Mouse (Mus musculus): ENCODE measurements at regions not wholly inside any gene's neighbourhood (a gene's known extent, or its start where the extent isn't known, plus 50 kb on each side); places are given as distances from the start of the nearest gene placed in this dataset.

DNA sequence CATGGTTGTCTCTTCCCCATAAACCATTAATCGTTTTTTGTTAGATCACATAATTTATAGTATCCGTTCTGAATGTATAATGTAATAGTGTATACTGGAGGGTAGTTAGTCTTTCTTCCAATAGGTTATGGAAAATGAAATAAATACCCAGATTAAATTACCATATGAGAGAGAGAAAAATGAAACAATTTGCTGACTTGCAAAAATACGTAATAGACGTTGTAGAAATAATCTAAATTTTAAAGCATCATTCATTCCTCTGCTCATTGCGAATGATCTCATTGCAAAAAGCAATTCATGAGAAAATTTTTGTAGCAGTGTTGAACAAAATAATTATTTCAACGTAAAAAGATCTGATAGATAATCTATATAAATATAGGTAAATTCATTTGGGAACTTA, 185.2 kb upstream of the Sp4 start:
- no peak overlapping the region for H3K9ac ChIP-seq (ENCODE audit: control insufficient read depth, low read depth, low read length, poor library complexity, severe bottlenecking)
- no peak for DNase-seq (ENCODE audit: low read depth, low spot score)
- H3K27me3 ChIP-seq (ENCODE audit: control insufficient read depth in 1 of 2, insufficient read depth in 2 of 2, low read length in 2 of 2) = no peaks in the 10 kb centered on the region
- no peaks in the 10 kb centered on the region for H3K4me1 ChIP-seq (ENCODE audit: control insufficient read depth in 1 of 2, insufficient read depth in 2 of 2, low read length in 2 of 2)
- H3K79me2 ChIP-seq (ENCODE audit: control insufficient read depth, insufficient read depth, low read length, poor library complexity) = no peaks in the 10 kb centered on the region
- no peaks in the 10 kb centered on the region for H3K36me3 ChIP-seq (ENCODE audit: control insufficient read depth in 1 of 2, insufficient read depth in 2 of 2, low read length in 2 of 2)
- H3K9me3 ChIP-seq (replicated peaks; ENCODE audit: insufficient read depth, low read length) = no peaks in the 10 kb centered on the region
- H3K27ac ChIP-seq (ENCODE audit: control insufficient read depth, low read depth, low read length) = no peak overlapping the region
- no peak overlapping the region for H3K4me3 ChIP-seq (ENCODE audit: control insufficient read depth in 1 of 2, insufficient read depth in 1 of 2, low read depth in 2 of 2, low read length in 2 of 2)
- no peak for TF ChIP-seq ELF1 (IDR thresholded peaks at IDR 0.05; ENCODE audit: low read depth, low read length)
- TF ChIP-seq USF1 (IDR thresholded peaks at IDR 0.05; ENCODE audit: low read depth, low read length) = no peak
- no peak for TF ChIP-seq MAZ (IDR thresholded peaks at IDR 0.05; ENCODE audit: low read depth, low read length)
- no peak for TF ChIP-seq ZKSCAN1 (IDR thresholded peaks at IDR 0.05; ENCODE audit: low read depth, low read length)
- no peak for TF ChIP-seq UBTF (IDR thresholded peaks at IDR 0.05; ENCODE audit: borderline replicate concordance, insufficient read depth, low read depth, low read length)
- TF ChIP-seq SIN3A (IDR thresholded peaks at IDR 0.05; ENCODE audit: low read length) = no peak
- TF ChIP-seq CTCF (IDR thresholded peaks at IDR 0.05 in 2 of 3, conservative IDR thresholded peaks at IDR 0.05 in 1 of 3; ENCODE audit: control insufficient read depth in 1 of 3, insufficient read depth in 1 of 3, low read depth in 2 of 3, low read length in 3 of 3, poor library complexity in 1 of 3, severe bottlenecking in 1 of 3) = no peak
- no peak for TF ChIP-seq MAFK (IDR thresholded peaks at IDR 0.05; ENCODE audit: borderline replicate concordance, low read depth, low read length)
- TF ChIP-seq E2F4 (IDR thresholded peaks at IDR 0.05; ENCODE audit: borderline replicate concordance, low read depth, low read length) = no peak
- TF ChIP-seq TCF12 (IDR thresholded peaks at IDR 0.05; ENCODE audit: low read depth, low read length) = no peak
- no peak for TF ChIP-seq ZC3H11A (IDR thresholded peaks at IDR 0.05; ENCODE audit: low read depth, low read length)
- no peak for TF ChIP-seq BHLHE40 (IDR thresholded peaks at IDR 0.05; ENCODE audit: borderline replicate concordance, low read depth, low read length)

- Histone ChIP-seq H3K9ac (ENCODE audit: control insufficient read depth, low read depth, low read length, poor library complexity, severe bottlenecking) (no peak overlapping the region), H3K79me2 (ENCODE audit: control insufficient read depth, insufficient read depth, low read length, poor library complexity) (no peaks in the 10 kb centered on the region), H3K36me3 (ENCODE audit: control insufficient read depth in 1 of 2, insufficient read depth in 2 of 2, low read length in 2 of 2) (no peaks in the 10 kb centered on the region), H3K4me1 (ENCODE audit: control insufficient read depth in 1 of 2, insufficient read depth in 2 of 2, low read length in 2 of 2) (no peaks in the 10 kb centered on the region), H3K4me3 (ENCODE audit: control insufficient read depth in 1 of 2, insufficient read depth in 1 of 2, low read depth in 2 of 2, low read length in 2 of 2) (no peak overlapping the region), H3K27me3 (ENCODE audit: control insufficient read depth in 1 of 2, insufficient read depth in 2 of 2, low read length in 2 of 2) (no peaks in the 10 kb centered on the region), H3K9me3 (replicated peaks; ENCODE audit: insufficient read depth, low read length) (no peaks in the 10 kb centered on the region), H3K27ac (ENCODE audit: control insufficient read depth, low read depth, low read length) (no peak overlapping the region)
- no peak for DNase-seq (ENCODE audit: low read depth, low spot score)
- TF ChIP-seq JUND (IDR thresholded peaks at IDR 0.05; ENCODE audit: low read depth, low read length) (no peak), BHLHE40 (IDR thresholded peaks at IDR 0.05; ENCODE audit: borderline replicate concordance, low read depth, low read length) (no peak), UBTF (IDR thresholded peaks at IDR 0.05; ENCODE audit: borderline replicate concordance, insufficient read depth, low read depth, low read length) (no peak), TAL1 (IDR thresholded peaks at IDR 0.05; ENCODE audit: low read length) (no peak), USF1 (IDR thresholded peaks at IDR 0.05; ENCODE audit: low read depth, low read length) (no peak), CHD1 (IDR thresholded peaks at IDR 0.05; ENCODE audit: low read depth, low read length) (no peak), SMC3 (IDR thresholded peaks at IDR 0.05; ENCODE audit: low read depth, low read length) (no peak)
These were observed 180.1 kb upstream of the Sp4 start for GRCm38 (mm10) chr12:118481347-118481746.
